Mouse (Mus musculus): ENCODE measurements at regions not wholly inside any gene's neighbourhood (a gene's known extent, or its start where the extent isn't known, plus 50 kb on each side); places are given as distances from the start of the nearest gene placed in this dataset.

GRCm38 (mm10) chr2:95830608-95831007 is 487.4 kb upstream of the Lrrc4c start:
- peak; percentile 89 for ATAC-seq (replicated peaks; ENCODE audit: low read depth, poor library complexity, severe bottlenecking)

DNA sequence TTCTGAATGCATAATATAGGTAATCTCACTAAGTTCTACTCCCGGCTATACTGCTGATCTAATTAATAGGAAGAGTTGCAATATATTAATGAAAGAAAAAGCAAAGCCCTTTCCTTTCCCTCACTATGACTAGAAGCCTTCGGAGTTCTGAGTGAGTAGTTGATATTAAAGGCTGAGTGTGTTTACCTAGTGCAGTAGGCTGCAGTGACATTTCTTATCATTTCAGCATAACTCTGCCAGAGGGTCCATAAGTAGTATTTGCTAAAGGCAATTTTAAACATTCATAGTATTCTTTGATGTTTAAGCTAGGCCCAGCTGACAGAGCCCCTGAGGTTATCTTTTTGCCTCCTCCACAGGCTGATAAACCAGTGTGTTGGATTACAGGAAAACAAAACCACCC is 484.5 kb upstream of the Lrrc4c start:
- ATAC-seq (replicated peaks; ENCODE audit: low read depth, poor library complexity, severe bottlenecking): no peak

DNA sequence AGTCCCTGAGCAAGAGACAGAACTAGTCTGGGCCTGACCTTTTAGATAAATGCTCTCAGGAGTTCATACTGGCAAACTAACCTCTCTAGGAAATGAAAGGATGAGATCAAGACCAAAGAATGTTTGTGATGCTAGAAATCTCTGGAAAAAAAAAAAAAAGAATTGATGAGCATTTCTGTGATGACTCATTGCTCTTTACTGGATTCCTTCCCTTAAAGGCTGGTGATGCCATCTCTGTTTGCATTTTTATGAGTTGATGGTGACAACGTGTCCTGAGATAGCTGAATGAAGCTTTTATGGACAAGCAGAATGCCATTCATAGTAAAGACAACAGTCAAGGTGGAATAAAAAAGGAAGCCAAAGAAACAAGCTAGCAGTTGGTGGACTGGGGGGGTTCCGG is 478.4 kb upstream of the Lrrc4c start:
- ATAC-seq (replicated peaks; ENCODE audit: low read depth, poor library complexity, severe bottlenecking): no peak
